In the genomic region with DNA sequence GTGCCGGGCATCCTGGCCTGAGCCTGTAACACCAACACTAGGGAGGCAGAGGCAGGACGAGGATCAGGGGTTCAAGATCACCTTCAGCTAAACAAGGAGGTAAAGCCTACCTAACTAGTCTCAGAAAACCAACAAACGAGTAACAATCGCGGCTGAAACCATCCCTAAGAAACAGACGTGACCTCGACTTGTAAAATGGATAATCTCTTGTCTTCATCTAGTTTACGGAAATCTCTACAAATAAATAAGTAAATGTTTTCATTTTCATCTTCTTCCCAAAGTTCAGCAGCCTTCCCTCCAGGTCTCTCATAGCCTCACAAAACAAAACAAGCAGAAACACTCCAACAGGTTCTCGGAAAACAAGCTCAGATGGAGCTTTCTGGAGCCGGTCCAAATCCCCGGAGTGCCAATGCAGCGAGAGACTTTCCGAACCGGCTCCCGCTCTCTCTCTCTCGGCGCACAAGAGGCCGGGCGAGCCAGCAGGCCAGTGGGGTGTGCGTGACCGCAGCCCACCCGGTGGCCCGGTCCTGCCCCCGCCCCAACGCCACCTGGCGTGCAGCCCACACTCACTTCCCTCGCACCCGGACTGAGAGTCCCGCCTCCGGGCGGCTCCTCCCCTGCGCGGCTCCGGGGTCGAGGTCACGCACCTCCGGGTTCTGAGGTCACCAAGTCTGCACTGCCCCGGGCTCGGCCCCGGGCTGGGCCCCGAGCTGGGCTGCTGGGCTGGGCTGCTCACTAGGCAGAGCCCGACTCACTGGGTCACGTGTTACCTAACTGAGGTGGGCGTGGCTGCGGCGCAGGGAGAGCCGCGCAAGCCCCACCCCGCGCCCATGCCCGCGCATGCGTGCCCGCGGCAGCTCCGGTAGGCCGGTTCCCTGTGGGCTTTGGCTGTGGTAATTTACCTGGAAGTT, we compare ENCODE assay signal across 8 mouse cellular contexts. TPM values are rescaled to one million over a fixed set of nuclear protein-coding genes. Genes with fewer than 3 reads are reported as not detected.
A peak's percentile ranks its signal among the peaks of the same experiment; 100 is the strongest.
DNase-seq lines count a peak whose midpoint lies in the region; ATAC-seq and TF ChIP-seq lines count a peak whose summit lies in the region.

Gene Wdsub1, minus strand, starts transcription at position 761 of the 911 bp plus-strand sequence.

- H3K4me3 ChIP-seq in MEL (ENCODE audit: control insufficient read depth in 1 of 2, insufficient read depth in 1 of 2, low read depth in 2 of 2, low read length in 2 of 2), result peak within 1 kb of the TSS; percentile 84
- H3K4me3 ChIP-seq in cerebellum, adult 2 months (replicated peaks; ENCODE audit: insufficient read depth, low read depth, low read length), result peak within 1 kb of the TSS; percentile 79
- peak within 1 kb of the TSS; percentile 97 for H3K4me3 ChIP-seq in lung, embryonic 16.5 days (ENCODE audit: low read length)

- no peak for TF ChIP-seq RAD21 in MEL (IDR thresholded peaks at IDR 0.05; ENCODE audit: low read depth, low read length)

- WGBS in cerebellum, adult 2 months, result 4% methylated on average over 57 of the region's 57 CpGs
- 2% methylated on average over 57 of the region's 57 CpGs for WGBS in lung, embryonic 16.5 days

- no peaks in the 10 kb centered on the region for H3K27me3 ChIP-seq in MEL (ENCODE audit: control insufficient read depth in 1 of 2, insufficient read depth in 2 of 2, low read length in 2 of 2)
- H3K27me3 ChIP-seq in cerebellum, adult 2 months (ENCODE audit: control insufficient read depth, insufficient read depth, low read length), result no peaks in the 10 kb centered on the region
- no peaks in the 10 kb centered on the region for H3K27me3 ChIP-seq in lung, embryonic 16.5 days (ENCODE audit: control insufficient read depth, insufficient read depth, low read depth, low read length)

- peak; percentile 95 for DNase-seq in MEL (ENCODE audit: low read depth, low spot score)
- DNase-seq in cerebellum, adult 2 months, result peak; percentile 91
- peak; percentile 90 for DNase-seq in forelimb bud, embryonic 11.5 days (ENCODE audit: low read depth, low spot score)
- DNase-seq in layer of hippocampus, adult 9-10 months (ENCODE audit: low spot score), result peak; percentile 78
- DNase-seq in ovary, postnatal 10 days (ENCODE audit: low spot score), result peak; percentile 76
- DNase-seq in thymus, postnatal 10 days (ENCODE audit: low spot score in 2 of 2), result peak; percentile 85 to 91

- H3K27ac ChIP-seq in MEL (ENCODE audit: control insufficient read depth, low read depth, low read length), result peak within 1 kb of the TSS; percentile 51; the same call in 1 of the 2 replicates
- H3K27ac ChIP-seq in cerebellum, adult 2 months (ENCODE audit: insufficient read depth, low read length), result peak within 1 kb of the TSS; percentile 25; the same call in 1 of the 2 replicates
- H3K27ac ChIP-seq in lung, embryonic 16.5 days (ENCODE audit: low read length), result peak within 1 kb of the TSS; percentile 90

- peaks cover 2 to 12% of the 10 kb centered on the region in 2 experiments; a peak in 1 of 4 replicates for H3K4me1 ChIP-seq in MEL (ENCODE audit: control insufficient read depth in 1 of 2, insufficient read depth in 2 of 2, low read length in 2 of 2)
- no peaks in the 10 kb centered on the region for H3K4me1 ChIP-seq in cerebellum, adult 2 months (ENCODE audit: control insufficient read depth, insufficient read depth, low read length)
- H3K4me1 ChIP-seq in lung, embryonic 16.5 days (replicated peaks; ENCODE audit: control insufficient read depth, insufficient read depth, low read length), result peaks cover 10% of the 10 kb centered on the region

- no peaks in the 10 kb centered on the region for H3K36me3 ChIP-seq in MEL (ENCODE audit: control insufficient read depth in 1 of 2, insufficient read depth in 2 of 2, low read length in 2 of 2)
- 0 out of 2 replicates have a peak, but pooled peaks cover 3% of the 10 kb centered on the region for H3K36me3 ChIP-seq in lung, embryonic 16.5 days (ENCODE audit: control insufficient read depth, insufficient read depth, low read length)

- TF ChIP-seq CTCF in MEL (IDR thresholded peaks at IDR 0.05 in 2 of 3, conservative IDR thresholded peaks at IDR 0.05 in 1 of 3; ENCODE audit: control insufficient read depth in 1 of 3, insufficient read depth in 1 of 3, low read depth in 2 of 3, low read length in 3 of 3, poor library complexity in 1 of 3, severe bottlenecking in 1 of 3), result peak in 1 of 3 experiments; percentile 36; a peak in 3 of 6 replicates
- no peak for TF ChIP-seq CTCF in cerebellum, adult 2 months (IDR thresholded peaks at IDR 0.05; ENCODE audit: borderline replicate concordance, insufficient read depth, low read depth, low read length)

- no peak for TF ChIP-seq EP300 in MEL (IDR thresholded peaks at IDR 0.05; ENCODE audit: low read depth in 1 of 2, low read length in 2 of 2)

- ATAC-seq in hematopoietic stem cell, adult 5-6 weeks (replicated peaks in 1 of 2; ENCODE audit: insufficient read depth in 1 of 2, low FRiP score in 2 of 2, low TSS enrichment in 1 of 2, low read depth in 1 of 2, poor library complexity in 2 of 2, severe bottlenecking in 2 of 2), result peak; percentile 76 to 88
- peak; percentile 97 for ATAC-seq in lung, embryonic 16.5 days (ENCODE audit: low read depth)

- TF ChIP-seq POLR2A in MEL (IDR thresholded peaks at IDR 0.05; ENCODE audit: control insufficient read depth in 1 of 2, insufficient read depth in 1 of 2, low read depth in 1 of 2, low read length in 2 of 2, poor library complexity in 1 of 2), result peak in 1 of 2 experiments; percentile 78; a peak in 2 of 4 replicates
- peak; percentile 40; the same call in 1 of the 2 replicates for TF ChIP-seq POLR2A in cerebellum, adult 2 months (IDR thresholded peaks at IDR 0.05; ENCODE audit: borderline replicate concordance, insufficient read depth, low read length)

- peak within 1 kb of the TSS; percentile 54 for H3K4me2 ChIP-seq in lung, embryonic 16.5 days (ENCODE audit: low read depth, low read length)

- peaks cover 2% of the 10 kb centered on the region; the same call in 1 of the 2 replicates for H3K79me2 ChIP-seq in MEL (ENCODE audit: control insufficient read depth, insufficient read depth, low read length, poor library complexity)

- peak within 1 kb of the TSS; percentile 87 for H3K9ac ChIP-seq in MEL (ENCODE audit: control insufficient read depth, low read depth, low read length, poor library complexity, severe bottlenecking)
- peak within 1 kb of the TSS; percentile 93 for H3K9ac ChIP-seq in lung, embryonic 16.5 days (ENCODE audit: low read length)

- H3K9me3 ChIP-seq in MEL (replicated peaks; ENCODE audit: insufficient read depth, low read length), result no peaks in the 10 kb centered on the region
- no peaks in the 10 kb centered on the region for H3K9me3 ChIP-seq in lung, embryonic 16.5 days (ENCODE audit: control insufficient read depth, low read length)

TF ChIP-seq in MEL, 35 proteins besides CTCF, POLR2A, EP300 and RAD21 (continues in another document):
- TF ChIP-seq USF1 (IDR thresholded peaks at IDR 0.05; ENCODE audit: low read depth, low read length) (peak; percentile 96), MAFK (IDR thresholded peaks at IDR 0.05; ENCODE audit: borderline replicate concordance, low read depth, low read length) (no peak), GABPA (IDR thresholded peaks at IDR 0.05; ENCODE audit: low read depth, low read length) (no peak), POLR2AphosphoS2 (IDR thresholded peaks at IDR 0.05; ENCODE audit: low read length) (peak; percentile 37; the same call in 1 of the 2 replicates), TBP (IDR thresholded peaks at IDR 0.05; ENCODE audit: low read depth, low read length) (no peak; the same call in 1 of the 2 replicates), KAT2A (conservative IDR thresholded peaks at IDR 0.05; ENCODE audit: low read depth, low read length) (no peak), ZKSCAN1 (IDR thresholded peaks at IDR 0.05; ENCODE audit: low read depth, low read length) (no peak), MXI1 (IDR thresholded peaks at IDR 0.05; ENCODE audit: low read depth, low read length) (no peak; the same call in 1 of the 2 replicates), POLR2AphosphoS5 (IDR thresholded peaks at IDR 0.05; ENCODE audit: borderline replicate concordance, low read depth, low read length) (no peak), MYB (IDR thresholded peaks at IDR 0.05; ENCODE audit: low read depth, low read length) (no peak), MAX (IDR thresholded peaks at IDR 0.05; ENCODE audit: low read length) (peak; percentile 84), JUND (IDR thresholded peaks at IDR 0.05; ENCODE audit: low read depth, low read length) (no peak), CHD2 (IDR thresholded peaks at IDR 0.05; ENCODE audit: low read length) (no peak), TAL1 (IDR thresholded peaks at IDR 0.05; ENCODE audit: low read length) (no peak), ETS1 (IDR thresholded peaks at IDR 0.05; ENCODE audit: low read depth, low read length) (peak; percentile 34; the same call in 1 of the 2 replicates), UBTF (IDR thresholded peaks at IDR 0.05; ENCODE audit: borderline replicate concordance, insufficient read depth, low read depth, low read length) (no peak), MEF2A (IDR thresholded peaks at IDR 0.05; ENCODE audit: extremely low read depth, insufficient replicate concordance, low read depth, low read length, poor library complexity, severe bottlenecking) (no peak), MAZ (IDR thresholded peaks at IDR 0.05; ENCODE audit: low read depth, low read length) (no peak), NELFE (IDR thresholded peaks at IDR 0.05; ENCODE audit: low read depth, low read length) (peak; percentile 84), RCOR1 (IDR thresholded peaks at IDR 0.05; ENCODE audit: low read depth, low read length) (no peak), ZNF384 (IDR thresholded peaks at IDR 0.05; ENCODE audit: low read depth, low read length) (no peak; the same call in 1 of the 2 replicates), GATA1 (IDR thresholded peaks at IDR 0.05; ENCODE audit: low read depth, low read length) (no peak), NRF1 (IDR thresholded peaks at IDR 0.05; ENCODE audit: insufficient read depth, low read depth, low read length, poor library complexity, severe bottlenecking) (peak; percentile 97; the same call in 1 of the 2 replicates), BHLHE40 (IDR thresholded peaks at IDR 0.05; ENCODE audit: borderline replicate concordance, low read depth, low read length) (peak; percentile 77; the same call in 1 of the 2 replicates), USF2 (IDR thresholded peaks at IDR 0.05; ENCODE audit: borderline replicate concordance in 1 of 2, insufficient read depth in 1 of 2, low read depth in 1 of 2, low read length in 2 of 2) (peak in 1 of 2 experiments; percentile 68; a peak in 3 of 4 replicates)

RNA-seq across cellular contexts. Expression of gene Wdsub1, which starts in this region (rescaled TPM):
- 16.5 and 19.3 TPM in 2 replicates for total RNA-seq in MEL (2012; rRNA removed)
- 10 to 100 TPM in 1 of 2 experiments, not detected in 1; 19.5 TPM for polyA plus RNA-seq in MEL (2012; ENCODE audit: insufficient read depth in 1 of 2, insufficient read length in 2 of 2, low read depth in 1 of 2, low replicate concordance in 2 of 2, missing spikeins in 1 of 2)
- polyA plus RNA-seq in cerebellum, adult 2 months (2012; rRNA removed), result 28.9 and 31.9 TPM in 2 replicates
- total RNA-seq in hematopoietic stem cell, adult 5-6 weeks (2017), result 21.4 and 24.1 TPM in 2 replicates
- polyA plus RNA-seq in lung, embryonic 16.5 days (2015; fragmentation: Nextera tagmentation; extraction: Ambion mirVana), result 40.6 and 46.0 TPM in 2 replicates

Comparison
In these comparisons a context has a peak if more than half of its experiments do, and no peak if none do; other contexts are left out.
1. Peak in every context shown above with its lines: DNase-seq, ATAC-seq, H3K4me3 ChIP-seq and H3K27ac ChIP-seq.
2. H3K27ac ChIP-seq: peak in every context shown above with its lines; median percentile 90 in lung, embryonic 16.5 days; 51 in MEL; 25 in cerebellum, adult 2 months.